Mouse (Mus musculus) bone marrow macrophage, adult 2 months (primary cell): Measurements from ENCODE around the gene Tpd52l1.

Source experiments
- CTCF ChIP-seq: IDR thresholded peaks from 2 replicates; pipeline ENCODE4 v1.5.1; 2012; ENCODE audit warnings: low read depth, mild to moderate bottlenecking, low read length, moderate library complexity
- POLR2A ChIP-seq: IDR thresholded peaks from 2 replicates; pipeline ENCODE4 v1.6.1; 2012; ENCODE audit warnings: mild to moderate bottlenecking, low read depth, low read length, borderline replicate concordance

DNA sequence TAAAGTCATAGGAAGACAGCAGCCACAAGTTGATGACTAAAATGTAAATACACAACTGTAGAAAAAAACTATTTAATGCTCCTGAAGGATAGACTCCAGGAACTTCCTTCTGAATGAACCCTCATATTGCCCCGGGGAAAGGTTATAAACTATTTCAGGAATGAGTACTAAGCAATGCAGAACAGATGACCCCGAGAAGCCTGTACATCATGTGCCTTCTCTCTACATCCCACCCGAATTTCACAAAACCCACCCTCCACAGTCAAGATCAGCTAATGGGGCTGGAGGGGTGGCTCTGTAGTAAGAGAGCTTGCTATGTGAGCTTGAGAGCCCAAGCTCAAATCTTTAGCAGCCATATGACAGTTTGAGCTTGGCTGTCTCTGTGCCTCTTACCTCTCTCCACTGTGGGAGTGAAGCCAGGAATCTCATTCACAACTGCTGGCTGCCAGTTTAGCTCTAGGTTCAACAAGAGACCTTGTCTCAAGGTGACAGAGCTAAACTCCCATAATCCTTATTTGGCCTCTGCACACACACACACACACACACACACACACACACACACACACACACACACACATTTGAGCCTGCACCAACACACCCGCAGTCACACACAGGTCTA is 54.9 kb downstream of the Tpd52l1 start:
- no peak for TF ChIP-seq CTCF
- no peak for TF ChIP-seq POLR2A
